Mouse (Mus musculus): ENCODE results near the gene Fbxo17.

Gene Fbxo17

DNA sequence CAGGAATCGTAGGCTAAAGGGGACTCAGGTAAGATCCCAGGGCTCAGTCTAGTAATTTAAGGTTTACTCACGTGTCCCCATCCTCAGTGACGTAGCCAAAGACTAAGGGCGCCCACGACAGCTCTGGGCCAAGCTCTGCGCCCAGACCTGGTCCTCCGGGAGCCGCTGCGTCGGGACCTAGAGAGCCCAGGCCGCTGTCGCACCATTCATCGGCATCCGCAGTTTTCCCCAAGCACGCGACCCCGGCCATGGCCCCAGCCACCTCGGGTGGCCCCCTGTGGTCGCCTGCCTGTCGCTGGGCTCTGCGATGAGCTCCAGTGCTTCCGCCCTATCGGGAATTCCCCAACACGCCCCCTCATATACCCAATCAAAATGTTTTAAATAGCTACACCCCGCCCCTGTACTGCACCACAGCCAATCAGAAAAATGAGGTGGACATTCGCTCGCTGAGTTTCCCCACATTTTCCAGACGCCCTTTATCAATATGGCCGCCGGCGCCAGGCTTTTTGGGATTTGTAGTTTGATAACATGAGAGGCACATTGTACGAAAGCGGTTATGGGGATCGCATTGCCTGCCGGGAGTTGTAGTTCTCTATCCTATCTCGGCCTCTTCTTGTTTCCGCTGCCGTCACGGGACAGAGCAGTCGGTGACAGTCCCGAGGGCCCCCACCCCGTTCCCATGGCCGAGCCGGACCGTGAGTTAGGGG is 49.7 kb downstream of the Fbxo17 start, which contains the start of gene Sirt2:
TSS of gene Sirt2 (plus strand) at position 563 of the 707 bp plus-strand sequence.
- in situ Hi-C loops (cut with MboI; ENCODE audit: low sequenced_read_pairs): no loop called here

DNA sequence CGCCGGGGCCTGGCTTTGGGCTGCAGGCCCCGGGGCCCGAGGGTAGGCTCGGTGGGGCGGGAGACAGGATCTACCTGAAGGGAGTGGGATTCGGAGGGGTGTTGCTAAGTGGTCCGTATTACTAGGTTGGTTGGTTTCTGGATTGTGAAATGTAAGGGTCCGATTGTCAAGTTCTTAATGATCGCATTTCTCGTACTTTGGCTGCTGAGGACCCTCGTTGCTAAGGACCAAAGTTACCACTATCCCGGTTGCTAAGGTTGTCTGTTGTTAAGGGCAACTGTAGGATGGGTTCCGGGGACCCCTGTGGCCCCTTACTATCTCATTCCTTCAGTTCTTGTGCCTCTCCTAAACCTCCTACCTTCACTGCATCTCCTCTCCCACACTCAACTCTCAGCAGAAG is 50.3 kb downstream of the Fbxo17 start:
- in situ Hi-C loops (cut with MboI; ENCODE audit: low sequenced_read_pairs): no loop called here

DNA sequence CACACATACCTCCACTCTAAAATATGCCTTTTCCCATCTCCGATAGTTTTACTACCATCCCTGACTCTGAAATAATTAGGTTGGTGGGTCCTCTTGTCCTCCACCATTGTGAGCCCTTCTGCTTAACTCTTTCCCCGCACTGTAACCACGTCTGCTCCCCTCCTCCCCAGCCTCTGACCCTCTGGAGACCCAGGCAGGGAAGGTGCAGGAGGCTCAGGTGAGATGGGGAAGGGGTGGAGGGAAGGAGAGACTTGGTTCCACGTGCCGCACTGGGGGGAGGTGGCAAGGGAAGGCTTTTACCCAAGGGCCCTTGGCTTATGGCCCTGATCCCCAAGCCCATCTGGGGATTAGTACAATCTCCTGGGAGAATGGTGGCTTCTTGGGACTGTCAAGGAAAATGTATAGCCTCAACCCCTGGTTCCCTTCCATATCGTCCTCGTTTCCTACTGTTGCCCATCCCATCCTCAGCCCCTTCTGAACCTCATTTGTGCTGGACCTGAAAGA is 50.9 kb downstream of the Fbxo17 start, which contains the start of gene Nfkbib:
TSS of gene Nfkbib (minus strand) at position 51 of the 504 bp plus-strand sequence.
- in situ Hi-C loops (cut with MboI; ENCODE audit: low sequenced_read_pairs): no loop called here

DNA sequence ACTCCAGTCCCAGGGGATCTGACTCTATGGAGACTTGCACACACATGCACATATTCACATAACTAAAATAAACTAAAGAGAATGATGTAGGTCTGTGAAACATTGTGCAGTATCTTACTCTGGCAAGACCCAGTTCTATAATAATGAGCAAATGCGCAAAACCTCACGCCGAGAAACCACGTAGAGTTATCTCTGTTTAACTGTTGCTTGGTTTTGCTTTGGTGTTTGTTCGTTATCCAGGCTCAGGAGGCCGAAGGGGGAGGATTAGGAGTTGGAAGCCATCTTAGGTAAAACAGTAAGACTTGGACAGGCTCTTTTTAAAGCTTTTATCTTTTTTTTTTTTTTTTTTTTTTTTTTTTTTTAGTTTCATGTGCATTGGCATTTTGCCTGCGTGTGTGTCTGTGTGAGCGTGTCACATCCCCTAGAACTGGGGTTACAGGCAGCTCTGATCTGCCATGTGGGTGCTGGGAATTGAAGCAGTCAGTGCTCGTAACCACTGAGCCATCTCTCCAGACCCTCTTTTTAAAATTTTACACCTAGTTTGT is 52.9 kb downstream of the Fbxo17 start:
- in situ Hi-C loops (cut with MboI; ENCODE audit: low sequenced_read_pairs): no loop called here

DNA sequence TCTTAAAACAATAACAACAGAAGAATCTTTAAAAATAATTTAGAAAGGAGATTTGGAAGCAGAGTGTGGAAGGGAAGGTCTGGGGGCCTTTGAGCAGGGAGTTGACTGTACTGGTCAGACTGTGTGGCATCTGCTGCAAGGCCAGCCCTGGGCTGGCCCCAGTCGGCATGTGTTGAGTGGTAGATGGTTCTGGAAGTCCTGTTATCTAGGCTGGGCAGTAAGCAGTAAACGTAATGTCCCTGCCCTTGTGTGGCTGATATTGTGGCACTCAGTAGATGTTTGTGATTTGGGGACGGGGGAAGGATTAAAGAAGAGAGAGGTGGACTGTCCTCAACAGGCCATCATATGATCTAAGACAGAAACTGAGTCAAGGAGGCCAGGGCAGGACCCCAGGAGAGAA is 53.7 kb downstream of the Fbxo17 start:
- in situ Hi-C loops (cut with MboI; ENCODE audit: low sequenced_read_pairs): no loop called here

DNA sequence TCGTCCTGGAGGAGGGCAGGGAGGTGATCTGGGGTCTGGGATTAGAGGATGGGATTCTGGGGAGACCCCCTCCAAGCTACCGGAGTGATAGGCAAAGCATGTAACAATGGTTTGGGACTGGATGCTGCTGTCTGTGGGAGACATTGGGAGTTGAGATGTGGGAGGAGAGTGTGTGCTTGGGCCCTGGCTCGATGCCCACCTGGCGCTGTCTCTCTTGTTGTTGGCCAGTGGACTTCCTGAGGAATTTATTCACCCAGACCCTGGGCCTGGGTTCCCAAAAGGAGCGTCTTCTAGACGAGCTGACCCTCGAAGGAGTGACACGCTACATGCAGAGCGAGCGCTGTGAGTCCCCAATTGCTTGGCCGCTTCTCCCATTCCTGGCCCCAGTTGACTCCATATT is 55.3 kb downstream of the Fbxo17 start:
- in situ Hi-C loops (cut with MboI; ENCODE audit: low sequenced_read_pairs): no loop called here

DNA sequence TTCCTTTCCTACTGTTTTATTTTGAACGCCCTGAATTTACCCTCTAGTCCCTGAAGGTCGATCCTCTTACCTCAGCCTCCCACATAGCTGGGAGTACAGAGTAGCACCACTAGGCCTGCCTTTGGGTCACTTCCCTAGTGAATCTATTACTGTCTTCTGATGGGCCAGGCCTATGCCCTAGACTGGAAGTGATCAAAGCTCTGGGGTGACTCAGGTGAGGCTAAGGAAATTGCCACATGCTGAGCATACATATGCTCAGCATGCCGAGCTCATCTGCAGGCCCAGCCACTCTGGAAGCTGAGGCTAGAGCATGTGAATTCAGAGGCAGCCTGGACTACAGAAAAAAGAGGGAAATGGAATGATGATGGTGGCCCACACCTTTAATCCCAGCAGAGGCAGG is 56.6 kb downstream of the Fbxo17 start:
- in situ Hi-C loops (cut with MboI; ENCODE audit: low sequenced_read_pairs): no loop called here

DNA sequence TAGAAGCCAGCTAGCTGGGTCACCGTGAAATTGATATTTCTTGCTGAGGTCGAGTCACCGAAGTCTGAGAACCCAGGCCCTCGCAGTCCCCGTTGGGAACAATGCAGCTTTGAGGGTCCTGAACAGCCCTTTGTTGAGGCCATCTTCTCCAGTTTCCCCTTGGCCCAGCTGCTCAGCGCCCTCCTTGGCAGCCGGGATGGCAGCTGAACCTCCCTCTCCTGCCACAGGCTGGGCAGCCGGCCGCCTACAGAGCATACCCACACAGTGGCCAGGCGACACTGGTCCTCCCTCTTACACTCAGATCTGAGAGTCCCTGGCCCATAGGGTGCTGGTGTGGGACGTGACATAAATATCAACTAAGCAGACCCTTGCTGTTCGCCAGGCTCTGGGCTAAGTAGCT is 57.6 kb downstream of the Fbxo17 start:
- in situ Hi-C loops (cut with MboI; ENCODE audit: low sequenced_read_pairs): no loop called here

DNA sequence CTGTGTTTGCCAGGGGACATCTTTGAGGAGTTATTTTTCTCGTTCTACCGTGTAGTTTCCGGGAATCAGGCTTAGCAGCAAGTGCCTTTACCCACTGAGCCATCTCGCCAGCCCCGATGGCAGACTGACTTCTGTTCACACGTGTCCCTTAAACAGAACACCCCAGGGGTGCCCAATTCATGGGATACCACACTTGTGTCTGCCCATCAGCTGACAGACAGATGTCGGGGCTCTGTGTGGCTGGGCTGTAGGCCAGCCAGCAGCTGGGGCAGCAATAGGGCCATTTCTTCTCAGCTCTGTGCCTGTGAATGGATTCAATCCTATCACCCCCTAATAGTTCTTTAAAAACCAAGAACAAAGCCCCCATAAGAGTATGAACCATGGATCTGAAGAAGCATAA is 58.5 kb downstream of the Fbxo17 start:
- in situ Hi-C loops (cut with MboI; ENCODE audit: low sequenced_read_pairs): no loop called here

DNA sequence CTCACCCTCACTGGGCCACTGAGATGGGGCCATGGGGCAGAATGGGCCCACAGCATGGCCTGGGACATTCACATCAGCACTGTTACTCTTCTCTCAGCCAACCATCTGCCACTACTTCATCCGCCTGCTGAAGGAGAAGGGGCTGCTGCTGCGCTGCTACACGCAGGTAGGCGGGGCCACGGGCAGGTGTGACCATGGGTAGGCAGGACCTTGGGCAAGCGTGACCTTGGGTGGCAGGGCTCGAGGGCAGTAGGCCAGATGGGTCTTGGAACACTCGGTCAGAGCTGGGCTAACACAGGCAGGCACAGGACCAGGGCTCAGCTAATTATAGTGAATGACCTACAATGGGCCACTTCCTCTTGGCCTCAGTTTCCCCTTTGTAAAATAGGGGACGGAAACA is 62.2 kb downstream of the Fbxo17 start:
- in situ Hi-C loops (cut with MboI; ENCODE audit: low sequenced_read_pairs): no loop called here

DNA sequence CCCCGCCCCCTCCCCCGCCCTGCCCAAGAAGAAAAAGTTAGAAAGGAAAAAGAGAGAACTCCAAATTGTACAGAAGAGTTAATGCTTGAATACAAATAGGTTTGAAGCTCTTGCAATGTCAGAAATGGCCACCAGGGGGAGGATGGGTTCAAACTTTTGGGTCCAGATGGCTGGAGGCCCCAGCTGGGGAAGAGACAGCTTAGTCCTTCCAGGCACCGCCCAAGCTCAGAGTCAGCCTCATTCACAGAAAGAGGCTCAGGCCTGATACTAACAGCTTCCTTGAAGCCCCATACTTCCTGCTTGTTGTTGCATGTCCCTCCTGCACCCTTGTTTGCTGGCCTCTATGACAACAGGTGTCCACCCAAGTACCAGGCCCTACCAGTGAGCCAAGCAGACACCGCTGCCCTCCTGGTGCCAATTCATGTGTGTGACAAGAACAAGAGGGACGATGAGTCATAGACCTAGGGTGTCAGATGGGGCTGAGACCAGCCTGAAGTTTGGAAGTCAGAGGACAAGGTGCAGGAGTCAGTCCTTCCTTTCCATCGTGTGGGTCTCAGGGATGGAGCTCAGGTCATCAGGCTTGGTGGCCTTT is 63.6 kb downstream of the Fbxo17 start:
- in situ Hi-C loops (cut with MboI; ENCODE audit: low sequenced_read_pairs): no loop called here

DNA sequence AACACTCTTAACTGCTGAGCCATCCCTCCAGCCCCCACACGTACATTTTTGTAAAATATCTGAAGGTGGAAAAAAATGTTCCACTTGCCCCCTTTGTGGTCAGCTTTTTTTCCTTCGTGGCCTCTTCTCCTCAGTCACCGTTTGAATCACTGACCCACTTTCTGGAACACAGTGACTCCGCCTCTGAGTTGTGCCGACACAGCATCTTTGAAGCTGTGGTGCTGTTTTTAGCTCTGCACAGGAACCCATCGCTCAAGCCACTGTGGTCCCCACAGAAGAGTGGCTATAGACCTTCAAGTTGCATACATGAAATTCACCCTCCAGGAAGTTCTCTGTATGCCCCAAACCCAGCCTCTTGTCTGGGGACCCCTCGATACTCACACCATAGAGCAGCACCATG is 64.3 kb downstream of the Fbxo17 start:
- in situ Hi-C loops (cut with MboI; ENCODE audit: low sequenced_read_pairs): no loop called here

DNA sequence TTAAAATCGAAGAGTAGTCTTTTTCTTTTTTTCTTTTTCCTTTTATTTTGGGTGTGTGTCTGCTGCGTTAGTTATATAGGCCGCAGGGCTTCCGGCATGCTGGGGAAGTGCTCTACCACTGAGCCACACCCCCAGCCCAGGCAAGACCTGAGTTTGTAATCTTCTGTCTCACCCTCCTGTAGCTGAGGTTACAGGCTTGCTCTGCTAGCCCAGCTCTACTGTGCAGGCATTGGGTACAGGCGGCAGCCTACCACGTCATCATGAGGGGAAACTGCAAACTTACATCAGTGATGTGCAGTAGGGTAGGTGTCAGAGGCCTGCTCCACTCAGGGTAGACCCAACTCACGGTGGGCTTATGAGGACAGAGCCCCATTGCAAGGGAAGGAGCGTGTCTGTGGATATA is 64.7 kb downstream of the Fbxo17 start:
- in situ Hi-C loops (cut with MboI; ENCODE audit: low sequenced_read_pairs): no loop called here

DNA sequence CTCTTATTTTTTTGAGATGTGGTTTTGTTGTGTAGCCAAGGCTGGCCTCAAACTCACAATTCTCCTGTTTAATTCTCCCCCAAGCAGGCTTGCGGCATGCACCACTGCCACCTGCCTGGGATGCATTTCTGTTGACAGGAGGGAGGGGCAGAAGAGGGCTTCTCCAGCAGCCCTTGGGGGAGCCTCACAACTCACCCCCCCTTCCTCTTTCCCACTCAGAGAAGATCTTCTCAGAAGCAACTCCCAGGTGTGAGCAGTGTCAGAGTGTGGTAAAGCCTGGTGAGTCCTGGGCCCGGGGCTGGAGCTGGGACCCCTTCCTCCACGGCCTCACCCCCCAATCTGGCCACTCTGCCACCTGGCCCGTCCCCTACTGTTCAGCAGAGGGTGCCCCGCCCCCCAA is 68.6 kb downstream of the Fbxo17 start:
- in situ Hi-C loops (cut with MboI; ENCODE audit: low sequenced_read_pairs): no loop called here
